Mouse (Mus musculus) embryonic fibroblast, embryonic 13.5 days (primary cell): ENCODE data around the gene Hacd2.

ENCODE experiments used
- CTCF ChIP-seq: IDR thresholded peaks from 2 replicates; pipeline ENCODE4 v1.5.1; 2011; ENCODE audit warnings: mild to moderate bottlenecking, control low read depth, low read length, moderate library complexity, borderline replicate concordance; ENCODE audit not compliant: insufficient read depth
- POLR2A ChIP-seq: IDR thresholded peaks from 2 replicates; pipeline ENCODE4 v1.6.1; 2011; ENCODE audit warnings: low read depth, mild to moderate bottlenecking, control low read depth, low read length, moderate library complexity

DNA sequence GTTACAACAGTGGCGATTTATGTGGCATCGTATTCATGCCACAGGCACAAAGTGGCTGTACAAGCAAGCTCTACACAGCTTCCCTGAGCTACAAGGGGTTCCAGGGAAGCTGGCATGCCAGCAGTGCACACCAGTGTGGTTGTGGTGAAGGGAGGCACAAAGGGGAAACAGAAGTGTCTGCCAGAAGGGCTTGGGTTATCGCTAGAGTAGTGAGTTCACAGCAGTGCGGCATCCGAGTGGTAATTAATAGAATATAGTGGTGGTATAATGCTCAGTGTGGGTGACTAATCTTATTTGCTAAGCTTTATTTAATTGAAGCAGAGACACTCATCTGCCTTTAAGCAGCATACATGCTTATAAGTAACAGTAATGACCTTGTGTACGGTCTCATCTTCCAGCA is 43.5 kb downstream of the Hacd2 start:
- no peak for TF ChIP-seq POLR2A
- no peak for TF ChIP-seq CTCF
